Mouse (Mus musculus): Measurements from ENCODE around the gene Ern1.
"Not testable (repeated sequence)": the region's sequence is repeated elsewhere in the genome, so short reads cannot be mapped to it uniquely, and the experiment has no call there.

The Ern1 gene

DNA sequence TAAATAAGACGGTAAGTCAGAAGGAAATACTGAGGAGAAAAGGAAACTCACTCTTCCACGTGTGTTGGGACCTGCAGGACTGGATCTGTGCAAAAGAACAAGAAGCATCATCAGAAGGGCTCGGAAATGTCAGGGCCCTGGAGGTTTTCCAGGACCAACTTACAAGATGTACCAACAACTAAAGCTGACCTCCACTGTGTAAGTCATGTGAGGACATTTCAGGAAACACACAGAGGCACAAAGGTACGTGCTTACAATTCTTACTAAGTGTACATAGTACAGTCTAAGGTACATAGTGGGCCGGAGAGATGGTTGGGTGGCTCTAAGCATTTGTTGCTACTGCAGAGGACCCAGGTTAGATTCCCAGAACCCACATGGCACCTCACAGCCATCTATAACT lies 50.6 kb downstream of the Ern1 start:
- DNase-seq (ENCODE audit: low spot score): peak; percentile 23

- no peak for DNase-seq (ENCODE audit: low spot score)
Measured at GRCm38 (mm10) chr11:106430392-106430791, 57.3 kb downstream of the Ern1 start.

DNA sequence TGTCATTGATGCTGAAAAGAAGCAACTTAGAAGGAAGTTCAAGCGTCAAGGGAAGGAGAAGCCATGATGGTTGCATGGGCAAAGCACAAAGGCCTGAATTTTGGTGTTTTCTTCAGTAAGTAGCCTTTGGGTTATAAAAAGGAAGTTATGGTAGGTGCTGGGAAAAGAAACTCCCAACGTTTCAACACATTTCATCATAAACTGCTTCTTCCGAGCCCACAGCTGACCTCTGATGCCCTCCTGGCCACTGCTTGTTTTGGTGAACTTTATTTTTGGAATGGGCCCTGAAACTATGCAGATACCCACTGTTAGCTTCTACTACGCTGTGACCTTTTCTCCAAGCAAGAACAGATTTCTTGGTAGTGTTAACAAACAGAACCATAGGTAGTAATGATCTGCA lies 58.0 kb downstream of the Ern1 start:
- DNase-seq (ENCODE audit: low spot score): no peak

GRCm38 (mm10) chr11:106428556-106428955 lies 59.1 kb downstream of the Ern1 start:
- no peak for DNase-seq (ENCODE audit: low spot score)

DNA sequence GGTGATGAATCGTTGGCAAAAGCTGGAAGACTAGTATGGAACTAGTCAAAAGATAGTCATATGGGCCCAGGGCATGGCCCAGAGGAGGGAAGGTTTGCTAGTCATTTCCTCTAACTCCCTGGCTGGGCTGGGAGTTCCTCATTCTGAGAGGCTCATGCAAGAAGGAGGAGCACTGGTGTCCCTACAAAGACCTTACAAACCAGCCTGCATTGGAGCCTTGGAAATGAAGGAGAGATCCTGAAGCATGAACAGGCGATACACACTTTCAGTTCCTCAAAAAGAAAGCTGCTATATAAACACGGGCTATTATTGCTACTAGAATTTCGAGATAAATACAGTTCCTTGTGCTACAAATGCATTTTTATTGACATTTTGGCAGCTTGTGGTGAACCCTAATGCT lies 59.5 kb downstream of the Ern1 start:
- DNase-seq (ENCODE audit: low spot score): no peak

DNA sequence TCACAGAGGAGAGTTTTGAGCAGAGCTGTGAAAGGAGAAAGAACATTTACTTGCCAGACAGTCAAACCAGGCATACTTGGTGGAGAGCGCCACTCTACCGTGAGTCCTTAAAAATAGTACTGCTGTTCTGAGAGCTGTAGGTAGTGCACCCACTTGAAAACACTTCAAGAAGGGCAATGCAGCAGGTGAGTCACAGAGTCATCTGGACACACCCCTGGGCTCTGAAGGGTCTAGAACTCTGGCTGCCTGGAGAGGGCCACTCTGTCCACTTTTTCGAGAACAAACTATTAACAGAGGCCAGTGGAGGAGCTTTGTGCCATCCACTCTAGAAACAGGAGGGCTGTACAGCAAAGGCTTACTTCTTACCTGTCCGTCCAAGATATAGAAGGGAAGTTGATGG lies 61.2 kb downstream of the Ern1 start:
- no peak for DNase-seq (ENCODE audit: low spot score)

GRCm38 (mm10) chr11:106425201-106425600 lies 62.5 kb downstream of the Ern1 start:
- DNase-seq (ENCODE audit: low spot score): no peak

GRCm38 (mm10) chr11:106419262-106420102 lies 68.2 kb downstream of the Ern1 start:
- no peak for DNase-seq (ENCODE audit: low spot score)

DNA sequence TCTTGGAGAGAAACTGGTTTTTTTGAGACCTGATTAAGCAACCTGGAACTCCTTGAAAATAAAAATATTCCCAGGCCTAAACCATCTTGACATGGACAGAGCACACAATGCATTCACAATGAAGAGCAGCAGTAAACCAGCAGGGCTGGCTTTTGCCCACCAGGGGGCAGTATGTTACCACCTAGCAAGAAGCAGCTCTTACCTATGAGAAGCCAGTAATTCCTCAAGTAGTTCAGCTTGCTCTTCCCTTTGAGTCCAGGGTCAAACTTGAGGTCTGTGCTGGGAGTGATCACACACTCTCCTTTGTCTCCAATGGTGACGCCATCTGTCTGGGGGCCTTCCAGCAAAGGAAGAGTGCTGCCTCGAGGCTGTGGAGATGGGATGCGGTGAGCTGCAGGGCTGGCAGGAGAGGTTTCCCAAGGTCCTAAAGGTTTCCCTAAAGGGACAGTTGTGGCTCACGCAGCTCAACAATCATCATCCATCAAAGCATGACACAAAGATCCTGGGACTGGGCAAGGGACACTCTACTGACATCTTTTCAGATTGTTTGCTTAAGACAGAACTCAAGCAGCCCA lies 68.9 kb downstream of the Ern1 start:
- DNase-seq (ENCODE audit: low spot score): peak; percentile 64

DNA sequence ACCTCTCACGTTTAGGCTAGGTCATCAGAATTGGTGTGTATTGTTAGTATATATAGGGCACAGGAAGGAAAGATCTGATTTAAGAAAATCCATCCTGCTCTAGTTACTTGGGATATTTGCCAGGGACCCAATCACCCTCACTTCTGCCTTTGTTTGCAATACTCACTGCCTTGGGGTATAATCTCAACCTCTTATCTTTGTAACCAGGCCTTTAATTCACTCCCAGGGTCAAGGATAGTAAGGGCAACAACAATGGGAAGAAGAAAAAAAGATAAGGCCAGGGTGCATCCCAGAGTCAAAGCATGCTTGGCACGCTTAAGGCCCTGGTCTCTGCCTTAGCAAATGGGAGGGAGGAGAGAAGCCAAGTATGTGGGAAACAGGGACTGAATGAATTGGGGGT lies 69.8 kb downstream of the Ern1 start:
- DNase-seq (ENCODE audit: low spot score): no peak

GRCm38 (mm10) chr11:106416331-106416730 lies 71.3 kb downstream of the Ern1 start:
- no peak for DNase-seq (ENCODE audit: low spot score)

DNA sequence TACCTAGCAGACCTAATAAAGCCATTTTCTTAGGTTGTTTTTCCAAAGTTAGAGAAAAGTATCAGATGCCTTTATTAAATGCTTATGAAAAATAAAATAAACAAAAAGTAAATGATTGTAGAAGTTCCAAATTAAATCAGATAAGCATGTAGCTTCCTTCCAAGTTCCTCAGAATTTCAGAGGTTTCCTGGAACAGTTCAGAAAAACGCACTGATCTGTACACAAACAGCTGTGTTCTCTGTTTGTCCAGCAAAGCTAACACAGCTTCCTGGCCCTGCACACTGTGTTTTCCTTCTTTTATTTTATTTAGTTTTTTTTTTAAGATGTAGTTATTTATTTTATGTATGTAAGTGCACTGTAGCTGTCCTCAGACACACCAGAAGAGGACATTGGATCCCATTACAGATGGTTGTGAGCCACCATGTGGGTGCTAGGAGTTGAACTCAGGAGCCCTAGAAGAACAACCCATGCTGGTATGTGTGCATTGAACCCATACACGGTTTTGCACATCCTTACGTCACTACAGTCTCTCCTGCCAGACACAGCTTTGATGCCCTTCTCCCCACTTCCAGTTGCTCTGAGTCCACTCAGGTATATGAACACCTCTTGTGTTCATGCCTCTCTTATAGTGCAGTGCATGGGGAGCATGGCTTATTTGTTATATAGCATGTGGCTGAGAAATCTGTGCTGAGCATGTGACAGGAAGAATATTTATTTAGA lies 74.9 kb downstream of the Ern1 start:
- no peak for DNase-seq (ENCODE audit: low spot score)

DNA sequence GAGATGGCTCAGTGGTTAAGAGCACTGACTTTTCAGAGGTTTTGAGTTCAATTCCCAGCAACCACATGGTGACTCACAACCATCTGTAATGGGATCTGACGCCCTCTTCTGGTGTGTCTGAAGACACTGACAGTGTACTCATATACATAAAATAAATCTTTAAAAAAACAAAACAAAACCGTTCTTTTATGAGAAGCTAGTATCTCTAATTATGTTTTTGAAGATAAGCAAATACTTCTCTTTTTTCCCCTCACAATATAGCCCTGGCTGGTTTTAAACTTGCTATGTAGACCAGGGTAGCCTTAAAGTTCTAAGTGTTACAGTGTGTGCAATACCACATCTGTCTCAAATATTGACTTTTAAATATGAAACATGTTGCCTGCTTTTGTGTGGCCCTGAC lies 76.5 kb downstream of the Ern1 start:
- DNase-seq (ENCODE audit: low spot score): no peak

GRCm38 (mm10) chr11:106410507-106410906 lies 77.1 kb downstream of the Ern1 start:
- no peak for DNase-seq (ENCODE audit: low spot score)

GRCm38 (mm10) chr11:106410011-106410410 lies 77.6 kb downstream of the Ern1 start:
- no peak for DNase-seq (ENCODE audit: low spot score)

DNA sequence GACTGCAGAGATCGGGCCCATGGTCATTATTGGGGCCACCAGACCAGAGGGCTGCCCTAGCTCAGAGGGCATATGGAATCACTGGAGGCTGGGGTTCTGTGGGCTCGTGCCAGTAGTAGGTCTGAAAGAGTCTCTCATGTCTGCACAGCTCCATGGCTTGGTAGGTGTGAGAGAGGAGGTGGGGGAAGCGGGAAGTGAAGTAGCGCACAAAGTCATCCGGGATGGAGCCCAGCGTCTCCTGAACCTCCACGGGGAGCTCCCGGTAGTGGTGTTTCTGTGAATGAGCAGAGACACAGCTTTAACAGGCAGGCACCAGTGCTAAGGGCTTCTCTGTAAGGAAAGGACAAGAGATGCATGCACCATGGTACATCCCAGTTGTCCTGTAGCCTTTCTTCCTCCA lies 89.2 kb downstream of the Ern1 start:
- no peak for DNase-seq (ENCODE audit: low spot score)

DNA sequence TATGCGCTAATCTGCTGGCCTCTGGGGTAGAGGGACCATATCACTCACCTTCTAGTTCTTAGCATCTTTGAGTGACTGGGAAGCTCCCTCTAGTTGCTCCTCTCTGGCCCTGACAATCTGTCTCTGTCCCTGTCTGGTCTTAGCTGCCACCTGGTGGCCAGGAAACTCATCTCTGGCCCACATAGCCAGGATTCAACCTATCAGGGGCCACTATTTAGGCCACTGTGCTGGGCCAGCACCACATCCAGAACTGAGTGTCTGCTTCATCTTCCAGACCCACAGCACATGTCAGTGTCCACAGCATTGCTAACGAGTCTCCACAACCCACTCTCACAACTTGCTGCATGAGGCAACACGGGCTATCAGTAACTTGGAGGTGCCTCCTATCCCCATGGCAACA lies 90.0 kb downstream of the Ern1 start:
- no peak for DNase-seq (ENCODE audit: low spot score)

- not testable (repeated sequence) for DNase-seq (ENCODE audit: low spot score)
Measured at GRCm38 (mm10) chr11:106394055-106394454, 93.6 kb downstream of the Ern1 start.

DNA sequence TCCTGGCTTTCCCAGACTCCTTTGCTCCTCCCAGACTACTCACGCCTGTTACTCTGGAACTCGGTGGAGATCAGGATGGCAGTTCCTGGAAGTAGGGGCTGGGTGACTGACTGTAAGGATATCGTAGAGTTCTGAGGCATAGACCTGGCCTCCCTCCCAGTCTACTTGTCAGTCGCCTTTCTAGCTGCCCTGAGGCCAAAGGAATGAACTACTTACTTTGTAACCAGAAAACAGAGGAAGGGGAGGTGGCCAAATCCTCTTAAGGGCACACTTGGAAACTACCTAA lies 94.4 kb downstream of the Ern1 start:
- DNase-seq (ENCODE audit: low spot score): no peak

DNA sequence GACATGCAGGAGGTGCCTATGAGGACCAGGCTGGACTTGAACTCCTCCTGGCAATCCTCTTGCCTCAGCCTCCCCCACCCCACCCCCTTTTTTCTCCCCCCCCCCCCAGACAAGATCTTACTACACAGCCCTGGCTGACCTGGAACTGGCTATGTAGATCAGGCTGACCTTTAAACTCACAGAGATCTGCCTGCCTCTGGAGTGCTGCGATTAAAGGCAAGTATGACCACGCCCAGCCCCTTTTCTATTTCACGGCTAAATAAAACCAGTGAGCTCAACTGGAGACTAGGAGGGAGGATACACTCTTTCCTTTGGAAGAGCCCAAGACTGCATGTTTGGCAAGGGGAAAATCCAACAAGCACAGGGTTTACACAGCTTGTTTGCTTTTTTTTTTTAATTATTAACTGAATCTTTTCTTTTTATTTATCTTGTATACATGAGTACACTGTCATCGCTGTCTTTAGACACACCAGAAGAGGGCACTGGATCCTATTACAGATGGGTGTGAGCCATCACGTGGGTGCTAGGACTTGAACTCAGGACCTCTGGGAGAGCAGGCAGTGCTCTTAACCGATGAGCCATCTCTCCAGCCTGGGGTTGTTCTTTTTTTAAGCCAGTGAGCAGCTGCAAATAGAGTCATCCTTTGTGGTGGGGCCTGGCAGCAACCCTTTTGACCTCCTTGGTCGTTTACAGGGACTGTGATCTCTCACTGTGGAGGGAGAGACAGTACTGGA lies 94.9 kb downstream of the Ern1 start:
- no peak for DNase-seq (ENCODE audit: low spot score)

GRCm38 (mm10) chr11:106391546-106392188 lies 96.0 kb downstream of the Ern1 start:
- no peak for DNase-seq (ENCODE audit: low spot score)

DNA sequence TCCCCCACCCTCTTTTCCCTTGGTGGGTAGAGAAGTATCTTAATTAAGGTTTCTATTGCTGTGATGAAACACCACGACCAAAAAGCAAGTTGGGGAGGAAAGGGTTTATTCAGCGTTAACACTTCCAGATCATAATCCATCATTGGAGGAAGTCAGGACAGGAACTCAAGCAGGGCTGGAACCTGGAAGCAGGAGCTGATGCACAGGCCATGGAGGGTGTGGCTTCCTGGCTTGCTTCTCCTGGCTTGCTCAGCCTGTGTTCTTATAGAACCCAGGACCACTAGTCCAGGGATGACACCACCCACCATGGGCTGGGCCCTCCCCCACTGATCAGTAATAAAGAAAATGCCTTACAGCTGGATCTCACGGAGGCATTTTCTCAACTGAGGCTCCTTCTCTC lies 96.9 kb downstream of the Ern1 start:
- DNase-seq (ENCODE audit: low spot score): no peak
